Mouse (Mus musculus) limb, embryonic 10.5 days (tissue): Measurements from ENCODE around the gene Abr. TPM values are rescaled to one million over a fixed set of nuclear protein-coding genes. Genes with fewer than 3 reads are reported as not detected.
A peak's percentile ranks its signal among the peaks of the same experiment; 100 is the strongest.

Experiments used
- DNase-seq: peaks from one replicate; pipeline ENCODE4 v3.0.0-alpha.2; 2017; ENCODE audit warnings: low spot score
- H3K27ac ChIP-seq: fragments of 300-500 bp; sonication (generic); 2 replicates; pipeline ENCODE4 v1.5.1; 2016; ENCODE audit warnings: mild to moderate bottlenecking
- H3K27me3 ChIP-seq: fragments of 300-500 bp; sonication (generic); 2 replicates; pipeline ENCODE4 v1.6.1; 2016; ENCODE audit warnings: low read depth, mild to moderate bottlenecking; ENCODE audit not compliant: poor library complexity, severe bottlenecking
- H3K36me3 ChIP-seq: fragments of 300-500 bp; sonication (generic); 2 replicates; pipeline ENCODE4 v1.6.1; 2016; ENCODE audit warnings: mild to moderate bottlenecking, moderate library complexity
- H3K4me1 ChIP-seq: fragments of 300-500 bp; sonication (generic); 2 replicates; pipeline ENCODE4 v1.6.1; 2016
- H3K4me3 ChIP-seq: fragments of 300-500 bp; sonication (generic); 2 replicates; pipeline ENCODE4 v1.5.1; 2016; ENCODE audit warnings: mild to moderate bottlenecking, moderate library complexity
- H3K9me3 ChIP-seq: fragments of 300-500 bp; sonication (generic); replicated peaks from 2 replicates; pipeline ENCODE4 v1.6.1; 2016; ENCODE audit warnings: mild to moderate bottlenecking
- WGBS: fragments of 180-500 bp; shearing (Covaris S2); methylation state at CpG from one replicate; pipeline ENCODE4 v1.1.7; 2016; 5-methylcytosine and 5-hydroxymethylcytosine counted together
- polyA plus RNA-seq: library from polyadenylated mRNA; unstranded; fragments of >200 nt; fragmentation: Nextera tagmentation; extraction: Ambion mirVana; gene quantifications from 2 replicates; pipeline ENCODE4 v1.2.1, GENCODE M21; 2016

The Abr gene
- polyA plus RNA-seq, 1 experiment from 2014 or later, result 53.7 TPM

DNA sequence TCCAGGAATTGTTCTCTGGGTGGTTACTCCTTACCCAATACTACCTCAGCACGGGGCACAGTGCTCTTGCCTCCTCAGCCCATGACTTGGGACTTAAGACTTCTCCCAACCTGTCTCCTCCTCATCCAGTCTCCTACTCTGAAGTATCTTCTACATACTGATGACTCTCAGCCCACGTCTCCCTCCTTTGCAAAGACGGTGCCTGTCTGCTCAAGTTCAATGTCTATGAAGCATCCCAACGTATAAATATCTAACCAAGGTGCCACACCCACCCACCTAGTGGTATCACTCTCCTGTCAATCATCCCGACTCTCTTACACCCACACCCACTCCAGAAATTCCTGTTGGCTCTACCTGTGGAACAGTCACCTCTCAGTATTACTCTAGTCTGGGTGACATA lies 103.5 kb downstream of the Abr start:
- Histone ChIP-seq H3K27ac (no peak overlapping the region), H3K9me3 (no peaks in the 10 kb centered on the region), H3K4me1 (peaks cover 36% of the 10 kb centered on the region), H3K36me3 (peaks cover 17% of the 10 kb centered on the region), H3K4me3 (no peak overlapping the region), H3K27me3 (no peaks in the 10 kb centered on the region)
- WGBS, result 86% methylated on average over 5 of the region's 5 CpGs
- DNase-seq, result no peak

DNA sequence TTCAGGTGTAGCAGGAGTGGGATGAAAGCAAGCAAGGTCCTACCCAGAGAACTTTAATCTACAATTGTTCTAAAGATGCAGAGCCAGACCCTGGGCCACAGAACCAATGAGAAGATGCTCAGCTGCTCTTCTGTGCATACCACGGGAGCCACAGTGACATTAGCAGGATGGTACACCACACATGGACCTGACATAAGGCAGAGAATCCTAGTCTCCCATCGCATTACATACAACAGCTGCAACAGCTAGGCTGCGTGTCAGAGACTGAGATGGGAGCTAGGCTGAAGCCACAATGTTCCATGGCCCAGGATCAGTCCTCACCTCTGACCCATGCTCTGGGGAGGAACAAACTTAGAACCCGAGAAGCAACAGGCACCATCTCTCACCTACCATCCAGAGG lies 104.0 kb downstream of the Abr start:
- Histone ChIP-seq H3K27ac (no peak overlapping the region), H3K4me1 (peaks cover 31% of the 10 kb centered on the region), H3K9me3 (no peaks in the 10 kb centered on the region), H3K36me3 (peaks cover 17% of the 10 kb centered on the region), H3K4me3 (no peak overlapping the region), H3K27me3 (no peaks in the 10 kb centered on the region)
- WGBS, result 93% methylated on average over 4 of the region's 4 CpGs
- no peak for DNase-seq

GRCm38 (mm10) chr11:76516951-76517350 lies 105.2 kb downstream of the Abr start:
- H3K27me3 ChIP-seq, result no peaks in the 10 kb centered on the region
- H3K4me1 ChIP-seq, result peaks cover 24% of the 10 kb centered on the region
- H3K9me3 ChIP-seq, result no peaks in the 10 kb centered on the region
- 70% methylated on average over 3 of the region's 3 CpGs for WGBS
- no peak overlapping the region for H3K4me3 ChIP-seq
- H3K36me3 ChIP-seq, result peaks cover 15% of the 10 kb centered on the region
- H3K27ac ChIP-seq, result no peak overlapping the region
- no peak for DNase-seq

DNA sequence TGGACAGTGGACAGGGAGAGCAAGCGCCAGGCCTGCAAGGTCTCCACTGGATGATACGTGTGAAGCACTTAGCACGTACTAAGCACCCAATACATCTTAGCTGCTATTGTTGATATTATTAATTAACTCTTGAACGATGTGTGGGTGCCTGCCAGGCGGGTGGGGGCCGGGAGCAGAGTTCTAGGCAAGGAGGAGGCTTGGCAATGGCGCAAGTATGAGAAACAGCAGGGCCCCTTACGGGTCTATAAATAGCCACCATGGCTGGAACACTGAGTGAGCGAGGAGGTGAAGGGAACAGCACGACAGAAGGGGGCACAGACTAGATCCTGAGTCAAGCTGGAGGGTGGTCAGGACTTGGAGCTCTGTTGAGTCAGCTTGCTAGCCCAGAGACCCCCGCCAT lies 107.0 kb downstream of the Abr start:
- peaks cover 6% of the 10 kb centered on the region for H3K36me3 ChIP-seq
- H3K27ac ChIP-seq, result peak overlapping the region; percentile 44
- 80% methylated on average over 11 of the region's 11 CpGs for WGBS
- H3K9me3 ChIP-seq, result no peaks in the 10 kb centered on the region
- no peak for DNase-seq
- no peak overlapping the region for H3K4me3 ChIP-seq
- H3K27me3 ChIP-seq, result no peaks in the 10 kb centered on the region
- H3K4me1 ChIP-seq, result peaks cover 39% of the 10 kb centered on the region

DNA sequence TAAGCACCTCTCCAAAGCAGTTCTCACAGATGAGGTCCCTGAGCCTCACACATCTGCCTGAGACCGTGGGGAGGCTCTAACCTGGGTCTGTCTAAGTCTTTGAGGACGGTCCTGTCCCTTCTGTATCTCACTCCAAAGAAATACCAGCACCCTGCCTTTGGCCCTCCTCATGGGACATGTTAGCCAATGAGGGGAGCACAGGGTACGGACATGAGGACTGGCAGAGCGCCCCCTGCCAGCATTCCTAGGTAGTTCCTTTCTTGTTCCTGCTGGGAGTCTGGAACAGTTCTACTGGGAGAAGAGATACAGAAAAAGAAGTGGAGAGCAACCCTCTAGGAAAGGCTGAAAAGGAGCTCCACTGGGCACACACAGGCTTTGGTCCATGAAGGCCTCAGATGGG lies 111.1 kb downstream of the Abr start:
- no peak for DNase-seq
- no peak overlapping the region; the same call in 1 of the 2 replicates for H3K27ac ChIP-seq
- H3K4me1 ChIP-seq, result peaks cover 72% of the 10 kb centered on the region
- H3K36me3 ChIP-seq, result peaks cover 10% of the 10 kb centered on the region; the same call in 1 of the 2 replicates
- 63% methylated on average over 4 of the region's 4 CpGs for WGBS
- no peaks in the 10 kb centered on the region for H3K27me3 ChIP-seq
- no peak overlapping the region for H3K4me3 ChIP-seq
- H3K9me3 ChIP-seq, result no peaks in the 10 kb centered on the region

DNA sequence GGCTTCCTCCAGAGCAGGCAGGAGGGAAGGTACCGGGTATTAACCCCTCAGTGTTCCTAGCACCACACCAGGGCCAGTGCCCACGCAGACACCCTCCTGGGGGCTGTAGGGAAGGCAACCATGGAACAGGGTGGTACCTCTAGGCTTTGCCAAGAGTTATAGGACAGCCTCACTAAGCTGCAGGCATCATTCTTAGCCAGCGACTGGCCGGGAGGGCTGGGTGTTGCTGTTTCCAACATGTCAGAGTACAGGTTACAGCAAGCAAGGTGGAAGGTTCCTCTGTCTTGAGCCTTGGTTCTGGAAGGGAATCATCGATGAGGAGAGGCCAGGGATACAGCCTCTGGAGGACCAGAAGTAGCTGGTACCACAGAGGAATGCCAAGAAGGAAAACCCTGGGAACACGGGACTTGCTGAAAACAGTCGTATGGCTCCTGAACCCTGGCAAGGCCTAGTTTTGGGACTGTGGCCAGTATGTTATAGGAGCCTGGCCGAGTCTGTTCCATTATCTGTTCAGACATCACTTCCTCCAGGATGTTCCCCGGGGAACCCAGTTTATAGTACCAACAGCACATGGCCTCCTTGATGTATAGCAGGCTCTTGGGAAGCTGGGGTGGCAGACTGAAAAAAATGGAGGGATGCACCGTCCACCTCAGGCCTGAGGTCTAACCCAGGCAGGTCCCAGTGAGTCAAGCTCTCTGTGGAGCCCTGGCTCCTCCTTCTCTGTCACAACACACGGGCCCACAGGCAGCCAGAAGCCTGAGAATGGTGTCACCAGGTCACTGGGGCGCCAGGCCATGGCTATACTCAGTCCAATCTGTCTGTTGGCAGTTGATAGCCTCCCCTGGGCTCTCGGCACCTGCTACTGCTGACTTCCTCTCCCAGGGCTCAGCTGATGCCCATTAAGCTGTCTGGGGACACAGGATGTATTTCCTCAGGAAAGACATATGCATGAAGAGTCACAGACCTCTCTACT lies 112.1 kb downstream of the Abr start:
- Histone ChIP-seq H3K27ac (peak overlapping the region; percentile 43), H3K27me3 (no peaks in the 10 kb centered on the region), H3K4me3 (no peak overlapping the region), H3K36me3 (peaks cover 19% of the 10 kb centered on the region), H3K4me1 (peaks cover 67% of the 10 kb centered on the region), H3K9me3 (no peaks in the 10 kb centered on the region)
- WGBS, result 80% methylated on average over 13 of the region's 13 CpGs
- no peak for DNase-seq

GRCm38 (mm10) chr11:76508831-76509595 lies 113.1 kb downstream of the Abr start:
- Histone ChIP-seq H3K9me3 (no peaks in the 10 kb centered on the region), H3K4me1 (peaks cover 57% of the 10 kb centered on the region), H3K4me3 (no peak overlapping the region), H3K27ac (peak overlapping the region; percentile 50), H3K27me3 (no peaks in the 10 kb centered on the region), H3K36me3 (peaks cover 29% of the 10 kb centered on the region)
- 91% methylated on average over 32 of the region's 32 CpGs for WGBS
- no peak for DNase-seq

DNA sequence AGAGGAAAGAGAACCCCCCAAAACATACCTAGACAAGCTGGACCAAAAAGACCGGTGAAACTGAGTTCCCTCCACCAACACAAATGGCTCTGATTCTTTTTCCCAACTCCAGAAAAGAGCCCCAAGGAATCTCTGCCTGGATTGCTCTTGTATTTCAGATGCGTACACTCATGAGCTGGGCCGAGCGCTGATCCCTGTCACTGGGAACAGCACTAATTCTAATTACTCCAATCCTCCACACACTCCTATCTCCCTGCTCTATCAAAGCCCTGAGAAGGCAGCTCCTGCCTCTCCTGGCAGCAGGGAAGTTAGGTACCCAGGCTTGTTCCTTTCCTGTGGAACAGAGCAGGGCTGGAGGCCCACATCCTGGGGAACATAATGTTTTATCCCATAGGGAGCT lies 114.0 kb downstream of the Abr start:
- 89% methylated on average over 4 of the region's 4 CpGs for WGBS
- Histone ChIP-seq H3K27me3 (no peaks in the 10 kb centered on the region), H3K27ac (0 out of 2 replicates have a peak overlapping the region, but pooled peaks have one; percentile 4), H3K4me3 (no peak overlapping the region), H3K4me1 (peaks cover 56% of the 10 kb centered on the region), H3K9me3 (no peaks in the 10 kb centered on the region), H3K36me3 (peaks cover 31% of the 10 kb centered on the region)
- DNase-seq, result no peak

- no peak for DNase-seq
- peaks cover 56% of the 10 kb centered on the region for H3K4me1 ChIP-seq
- no peak overlapping the region for H3K4me3 ChIP-seq
- H3K9me3 ChIP-seq, result no peaks in the 10 kb centered on the region
- H3K27me3 ChIP-seq, result no peaks in the 10 kb centered on the region
- WGBS, result 88% methylated on average over 8 of the region's 8 CpGs
- H3K36me3 ChIP-seq, result peaks cover 37% of the 10 kb centered on the region
- peak overlapping the region; percentile 21; the same call in 1 of the 2 replicates for H3K27ac ChIP-seq
Observed at GRCm38 (mm10) chr11:76507302-76508124, 114.6 kb downstream of the Abr start.

DNA sequence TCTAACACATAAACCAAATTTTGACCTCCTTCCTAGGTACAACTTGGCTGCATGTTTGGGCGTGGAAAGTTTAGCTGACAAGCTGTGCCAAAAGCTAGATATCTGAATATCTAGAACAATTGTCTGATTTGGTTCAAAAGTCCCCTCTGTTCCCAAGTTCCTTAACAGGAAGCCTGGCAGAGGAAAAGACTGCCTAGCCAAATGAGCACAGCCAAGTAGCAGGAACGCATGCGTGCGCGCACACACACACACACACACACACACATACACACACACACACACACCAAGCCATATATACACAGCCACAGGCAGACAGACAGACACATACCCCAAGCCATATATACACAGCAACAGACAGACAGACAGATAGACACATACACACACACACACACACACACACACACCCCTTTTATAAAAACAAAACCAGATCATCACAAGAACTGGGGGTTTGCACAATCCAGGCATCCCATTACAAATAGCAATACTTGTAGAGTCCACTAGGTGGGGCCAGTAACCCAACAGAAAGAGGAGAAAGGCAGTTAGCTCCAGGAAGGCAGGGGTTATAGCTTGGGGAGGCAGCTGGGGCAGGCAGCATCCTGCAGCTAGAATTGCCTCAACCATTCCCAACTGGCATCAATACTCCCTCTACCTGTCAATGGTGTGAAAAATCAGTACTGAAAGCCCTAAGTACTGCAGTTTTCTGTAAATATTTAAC lies 115.4 kb downstream of the Abr start:
- peaks cover 48% of the 10 kb centered on the region for H3K4me1 ChIP-seq
- WGBS, result 93% methylated on average over 5 of the region's 5 CpGs
- no peak overlapping the region for H3K27ac ChIP-seq
- no peaks in the 10 kb centered on the region for H3K27me3 ChIP-seq
- H3K4me3 ChIP-seq, result no peak overlapping the region
- DNase-seq, result no peak
- no peaks in the 10 kb centered on the region for H3K9me3 ChIP-seq
- H3K36me3 ChIP-seq, result peaks cover 38% of the 10 kb centered on the region

- peaks cover 46% of the 10 kb centered on the region for H3K4me1 ChIP-seq
- H3K9me3 ChIP-seq, result no peaks in the 10 kb centered on the region
- 83% methylated on average over 1 of the region's 1 CpGs for WGBS
- peaks cover 38% of the 10 kb centered on the region for H3K36me3 ChIP-seq
- DNase-seq, result no peak
- H3K4me3 ChIP-seq, result no peak overlapping the region
- no peak overlapping the region for H3K27ac ChIP-seq
- H3K27me3 ChIP-seq, result no peaks in the 10 kb centered on the region
Observed at GRCm38 (mm10) chr11:76505106-76505505, 117.0 kb downstream of the Abr start.

- no peak overlapping the region for H3K4me3 ChIP-seq
- no peak overlapping the region; the same call in 1 of the 2 replicates for H3K27ac ChIP-seq
Observed at GRCm38 (mm10) chr11:76504058-76504457, 118.1 kb downstream of the Abr start.

More at GRCm38 (mm10) chr11:76504058-76504457, 118.1 kb downstream of the Abr start:
- Histone ChIP-seq H3K9me3 (no peaks in the 10 kb centered on the region), H3K36me3 (peaks cover 31% of the 10 kb centered on the region), H3K27me3 (no peaks in the 10 kb centered on the region), H3K4me1 (peaks cover 47% of the 10 kb centered on the region)
- no peak for DNase-seq
- 68% methylated on average over 5 of the region's 5 CpGs for WGBS
